Mouse (Mus musculus) lung, adult 18-20 months (tissue): ENCODE measurements around the gene Unc45a.
"Not testable (repeated sequence)": the region's sequence is repeated elsewhere in the genome, so short reads cannot be mapped to it uniquely, and the experiment has no call there.

Experiments used
- DNase-seq, 2 experiments: peaks; one replicate each; pipeline ENCODE4 v3.0.0; 2022; ENCODE audit warnings: mixed read lengths in 2 of 2

Unc45a gene

DNA sequence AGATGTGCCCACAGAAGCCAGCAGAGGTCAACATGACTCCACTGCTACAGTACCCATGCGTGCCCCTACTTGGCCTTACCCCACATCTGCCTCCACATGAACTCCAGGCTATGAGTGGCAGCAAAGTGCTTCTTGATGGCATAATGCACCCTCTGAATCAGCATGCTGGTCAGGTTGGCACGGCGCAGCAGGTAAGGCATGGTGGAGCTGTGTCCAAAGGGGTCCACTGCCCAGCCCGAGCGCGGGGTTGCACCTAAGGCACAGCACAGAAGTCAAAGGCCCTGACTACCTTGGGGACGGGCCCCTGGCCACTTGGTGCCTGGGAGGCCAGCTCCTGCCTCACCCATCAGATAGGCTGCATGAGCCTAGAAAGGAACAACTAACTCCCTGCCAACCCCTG, 26.4 kb upstream of the Unc45a start:
- DNase-seq, result no peak

- DNase-seq, result no peak
These were observed 25.0 kb upstream of the Unc45a start for GRCm38 (mm10) chr7:80365759-80366158.

GRCm38 (mm10) chr7:80360435-80360834, 19.6 kb upstream of the Unc45a start:
- no peak for DNase-seq

GRCm38 (mm10) chr7:80358039-80358438, 17.2 kb upstream of the Unc45a start:
- DNase-seq, result no peak

GRCm38 (mm10) chr7:80357156-80357555, 16.4 kb upstream of the Unc45a start:
- no peak for DNase-seq

GRCm38 (mm10) chr7:80356351-80356750, 15.5 kb upstream of the Unc45a start:
- DNase-seq, result no peak

GRCm38 (mm10) chr7:80352920-80353319, 12.1 kb upstream of the Unc45a start:
- DNase-seq, result no peak

- DNase-seq, result no peak
These were observed 10.0 kb upstream of the Unc45a start for GRCm38 (mm10) chr7:80350808-80351207.

GRCm38 (mm10) chr7:80347670-80348586, 7.1 kb upstream of the Unc45a start:
- DNase-seq, result no peak

DNA sequence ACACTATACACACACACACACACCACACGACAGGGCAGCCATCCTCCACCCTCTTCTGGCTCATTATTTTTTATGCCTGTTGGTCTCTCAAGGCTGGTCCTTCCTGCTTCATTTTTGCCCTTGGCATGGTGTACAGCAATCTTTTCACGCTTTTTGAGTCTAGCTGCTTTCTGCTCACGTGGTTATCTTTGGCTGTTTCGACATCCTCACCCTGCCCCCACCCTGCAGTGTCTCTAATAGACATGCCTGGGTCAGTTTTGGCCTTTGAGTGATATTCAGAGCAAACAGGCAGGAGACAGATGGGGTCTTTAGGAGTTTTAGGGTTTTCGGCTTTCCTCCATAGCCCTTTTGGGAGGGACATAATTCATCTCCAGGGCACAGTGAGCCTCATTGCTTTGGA, 6.0 kb upstream of the Unc45a start:
- no peak for DNase-seq

GRCm38 (mm10) chr7:80346173-80346572, 5.4 kb upstream of the Unc45a start:
- DNase-seq, result no peak

- DNase-seq, result no peak
These were observed 2.6 kb upstream of the Unc45a start for GRCm38 (mm10) chr7:80343270-80344018.

DNA sequence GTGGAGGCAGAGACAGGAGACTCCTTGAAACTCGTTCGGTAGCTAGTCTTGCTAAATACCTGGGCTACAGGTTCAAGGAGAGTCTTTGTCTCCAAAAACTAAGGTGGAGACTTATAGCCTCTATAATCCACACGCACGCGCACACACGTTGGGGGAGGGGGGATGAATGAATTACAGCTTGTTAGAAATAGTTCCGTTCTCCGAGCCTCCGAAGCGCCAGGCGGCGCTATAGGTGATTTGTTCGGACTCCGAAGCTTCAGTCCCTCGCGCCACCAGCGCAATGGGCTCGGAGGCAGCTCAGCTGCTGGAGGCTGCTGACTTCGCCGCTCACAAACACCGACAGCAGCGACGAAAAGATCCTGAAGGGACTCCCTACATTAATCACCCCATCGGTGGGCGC, 2.1 kb upstream of the Unc45a start, which contains the start of gene Hddc3:
Gene Hddc3, plus strand, starts transcription at position 247 of the 400 bp plus-strand sequence.
- peak; percentile 92 to 95 for DNase-seq

DNA sequence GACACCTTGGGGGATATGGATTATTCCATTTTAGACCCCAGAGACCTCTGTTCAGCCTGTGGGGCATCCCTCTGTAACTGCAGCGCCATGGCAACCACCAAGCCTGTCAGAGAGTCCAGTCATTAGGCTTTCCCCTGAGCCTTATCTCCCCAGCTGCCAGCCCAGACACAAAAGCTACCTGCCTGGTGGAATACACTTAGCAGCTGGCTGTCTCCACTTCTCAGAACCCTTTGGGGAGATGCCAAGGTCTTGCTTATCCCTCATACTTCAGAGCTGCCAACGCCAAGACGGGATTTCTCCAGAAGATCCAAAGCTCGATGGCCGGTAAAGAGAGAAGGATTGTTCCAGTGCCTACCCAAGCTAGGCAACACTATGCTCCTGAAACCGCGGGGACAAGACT, 988 bp upstream of the Unc45a start:
- no peak for DNase-seq

GRCm38 (mm10) chr7:80339793-80340628, 794 bp downstream of the Unc45a start:
- peak; percentile 98 to 99 for DNase-seq

DNA sequence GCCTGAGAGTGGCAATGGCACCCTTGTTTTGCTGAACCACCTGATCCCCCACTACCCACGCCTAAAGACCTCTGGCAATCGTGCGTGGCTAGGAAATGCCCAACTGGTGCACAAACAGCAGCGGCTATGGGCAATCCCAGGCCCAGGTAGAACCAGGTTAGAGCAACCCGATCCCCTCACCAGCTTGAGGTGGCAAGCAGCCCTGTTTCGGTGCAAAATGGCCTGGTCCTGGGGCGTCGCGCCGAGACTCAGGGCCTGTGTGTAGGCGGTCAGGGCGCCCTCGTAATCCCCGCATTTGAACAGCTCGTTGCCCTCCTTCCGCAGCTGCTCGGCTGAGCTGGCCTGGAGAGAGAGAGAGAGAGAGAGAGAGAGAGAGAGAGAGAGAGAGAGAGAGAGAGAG, 1.4 kb downstream of the Unc45a start:
- peak in 1 of 2 experiments; percentile 32 for DNase-seq

DNA sequence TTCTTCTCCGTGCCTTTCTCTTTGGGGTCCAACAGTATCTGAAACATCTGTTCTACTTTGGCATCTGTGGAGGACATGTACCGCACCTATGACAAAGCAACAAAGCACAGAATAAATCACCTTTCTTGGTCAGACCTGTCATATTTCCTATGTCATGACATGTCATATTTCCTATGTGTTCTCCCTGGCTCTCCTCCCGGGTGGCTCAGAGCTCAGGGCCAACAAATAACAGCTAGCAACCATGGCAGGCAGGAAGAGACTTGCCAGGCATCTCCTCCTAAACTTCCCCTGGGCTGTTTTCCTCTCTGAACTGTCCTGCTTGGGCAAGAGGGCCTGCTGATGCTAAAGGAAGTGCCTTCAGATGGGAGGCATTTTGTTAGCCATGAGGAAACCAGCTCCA, 3.9 kb downstream of the Unc45a start:
- DNase-seq, result no peak

- no peak for DNase-seq
These were observed 6.0 kb downstream of the Unc45a start for GRCm38 (mm10) chr7:80334848-80335247.

DNA sequence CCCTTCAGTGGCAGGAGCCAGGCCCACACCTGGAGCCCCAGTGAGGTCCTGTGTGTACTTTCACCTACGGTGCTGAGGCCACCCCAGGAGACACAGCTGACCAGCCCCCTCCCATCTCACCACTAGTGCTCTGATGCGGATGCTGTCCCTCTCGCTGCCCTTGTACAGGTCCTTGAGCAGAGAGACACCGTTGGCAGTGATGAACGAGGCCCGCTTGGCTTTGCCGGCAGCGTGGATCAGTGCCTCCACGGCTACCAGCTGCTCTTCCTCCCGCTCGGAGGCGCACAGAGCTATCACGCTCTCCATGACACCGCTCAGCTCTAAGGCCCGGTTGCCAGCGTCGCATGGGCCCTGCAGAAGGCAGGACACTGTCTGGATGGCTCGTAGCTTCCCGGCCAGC, 9.4 kb downstream of the Unc45a start:
- no peak for DNase-seq

- DNase-seq, result no peak
These were observed 10.5 kb downstream of the Unc45a start for GRCm38 (mm10) chr7:80330278-80330677.

GRCm38 (mm10) chr7:80326076-80326475, 14.7 kb downstream of the Unc45a start:
- DNase-seq, result no peak

DNA sequence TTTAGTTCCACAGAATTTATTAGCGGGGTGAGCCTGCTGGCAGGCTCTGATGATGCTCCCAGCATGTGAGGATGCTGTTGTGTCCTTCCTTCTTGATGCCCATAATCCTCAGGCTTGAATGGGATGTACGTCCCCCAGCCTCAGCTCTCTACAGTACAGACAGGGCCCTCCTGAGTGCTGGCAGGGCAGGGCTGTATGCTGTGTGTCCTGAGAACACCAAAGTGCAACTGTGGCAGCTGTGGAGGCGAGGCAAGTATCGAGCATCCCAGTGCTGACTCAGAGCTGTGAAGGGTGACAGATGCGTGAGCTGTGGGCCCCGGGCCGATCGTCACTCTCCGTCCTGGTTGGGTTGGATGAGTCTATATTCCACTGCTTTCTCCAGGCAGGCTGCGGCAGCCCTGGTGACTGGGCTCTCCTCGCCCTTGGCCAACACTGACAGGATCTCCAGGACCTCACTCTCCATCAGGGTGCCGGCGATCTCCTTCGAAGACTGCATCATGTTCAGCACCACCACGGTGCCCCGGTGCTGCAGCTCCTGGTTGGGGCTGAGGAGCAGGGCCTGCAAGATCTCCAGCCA, 15.4 kb downstream of the Unc45a start:
- DNase-seq, result no peak

DNA sequence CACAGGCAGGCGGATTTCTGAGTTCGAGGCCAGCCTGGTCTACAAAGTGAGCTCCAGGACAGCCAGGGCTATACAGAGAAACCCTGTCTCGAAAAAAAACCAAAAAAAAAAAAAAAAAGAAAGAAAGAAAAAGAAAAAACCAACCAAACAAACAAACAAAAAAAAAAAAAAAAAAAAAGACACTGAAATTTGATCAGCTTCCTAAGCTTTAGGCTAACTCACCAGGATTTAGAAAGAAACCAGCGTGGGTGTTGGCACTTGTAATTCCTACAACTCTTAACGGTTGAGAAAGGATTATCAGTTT, 16.0 kb downstream of the Unc45a start:
- not testable (repeated sequence) for DNase-seq
